Mouse (Mus musculus) cerebellum, postnatal 4 days (tissue): ENCODE data around the gene Lamtor3.
"Not testable (repeated sequence)": the region's sequence is repeated elsewhere in the genome, so short reads cannot be mapped to it uniquely, and the experiment has no call there.

Experiments
- DNase-seq, 2 experiments: peaks; one replicate each; pipeline ENCODE4 v3.0.0; 2022; ENCODE audit warnings: low spot score in 2 of 2, mixed read lengths in 1 of 2

Lamtor3 gene

GRCm38 (mm10) chr3:137918172-137918931 lies at the start of gene Lamtor3:
TSS of gene Lamtor3 (plus strand) at chr3:137918506.
- peak; percentile 86 to 94 for DNase-seq

DNA sequence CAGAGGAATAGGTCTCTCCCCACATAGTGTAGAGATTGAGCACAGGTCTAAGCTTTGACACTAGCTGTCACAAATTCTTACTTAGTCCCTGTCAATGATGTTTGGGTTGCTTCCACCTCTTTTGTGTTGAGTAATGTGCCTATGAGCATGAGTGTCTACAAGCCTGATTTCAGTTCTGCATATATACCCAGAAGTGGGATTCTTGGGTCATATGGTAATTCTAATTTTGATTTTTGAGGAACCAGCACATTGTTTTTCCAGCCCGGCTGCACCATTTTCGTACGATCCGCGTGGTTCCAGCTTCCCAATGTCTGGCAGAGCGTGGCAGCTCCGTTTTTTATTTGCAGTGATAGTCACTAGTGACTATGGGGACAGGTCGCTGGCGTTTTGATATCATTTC lies 48.9 kb upstream of the Lamtor3 start:
- DNase-seq: no peak

GRCm38 (mm10) chr3:137879313-137879712 lies 39.0 kb upstream of the Lamtor3 start:
- DNase-seq: no peak

DNA sequence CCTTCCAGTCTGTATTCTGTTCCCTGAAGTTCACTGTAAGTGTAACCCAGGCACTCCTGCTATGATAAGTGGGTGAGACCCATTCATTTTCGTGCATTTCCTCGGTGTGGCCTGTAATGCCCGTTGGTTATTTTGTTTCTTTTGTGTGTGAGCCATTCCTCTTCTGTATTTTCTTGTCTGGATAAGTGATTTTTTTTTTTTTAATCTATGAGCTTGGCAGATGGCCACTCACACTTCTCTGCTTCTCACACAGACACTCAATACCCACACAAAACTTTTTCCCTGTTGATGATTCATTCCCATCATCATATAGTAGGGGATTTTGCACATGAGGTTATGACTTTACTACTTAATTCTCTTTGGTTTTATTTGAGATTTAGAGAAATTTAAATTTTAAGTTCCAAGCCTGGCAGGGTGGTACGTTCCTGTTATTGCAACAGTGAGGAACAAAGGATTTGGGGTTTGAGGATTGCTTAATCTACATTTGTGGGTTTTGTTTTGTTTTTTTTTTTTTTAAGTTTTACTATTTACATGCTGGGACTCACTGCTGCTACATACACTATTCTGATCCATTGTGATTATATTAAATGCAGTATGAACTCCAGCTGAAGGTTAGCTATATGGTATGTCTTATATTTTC lies 38.1 kb upstream of the Lamtor3 start:
- DNase-seq: no peak

- no peak for DNase-seq
Measured at GRCm38 (mm10) chr3:137881093-137881492, 37.2 kb upstream of the Lamtor3 start.

GRCm38 (mm10) chr3:137887961-137888360 lies 30.3 kb upstream of the Lamtor3 start:
- DNase-seq: no peak

DNA sequence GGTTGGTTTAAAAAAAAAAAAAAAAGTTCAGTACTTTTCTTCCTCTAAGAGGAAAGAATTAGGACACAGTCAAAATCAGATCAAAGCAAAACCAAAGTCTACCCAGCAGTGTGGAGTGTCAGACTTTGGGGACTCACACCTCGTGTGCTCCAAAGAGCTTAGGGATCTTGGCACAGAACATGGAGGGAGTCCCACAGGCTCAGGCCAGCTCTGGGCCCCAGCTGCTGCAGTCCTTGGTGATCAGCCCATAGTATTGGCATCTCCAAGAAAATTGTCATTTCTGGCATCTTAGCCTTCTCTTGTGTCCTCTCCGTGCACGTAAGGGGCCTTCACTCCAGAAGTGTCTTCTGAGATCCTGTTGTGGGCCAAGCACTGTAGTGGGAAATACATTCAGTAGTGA lies 27.2 kb upstream of the Lamtor3 start:
- no peak for DNase-seq

DNA sequence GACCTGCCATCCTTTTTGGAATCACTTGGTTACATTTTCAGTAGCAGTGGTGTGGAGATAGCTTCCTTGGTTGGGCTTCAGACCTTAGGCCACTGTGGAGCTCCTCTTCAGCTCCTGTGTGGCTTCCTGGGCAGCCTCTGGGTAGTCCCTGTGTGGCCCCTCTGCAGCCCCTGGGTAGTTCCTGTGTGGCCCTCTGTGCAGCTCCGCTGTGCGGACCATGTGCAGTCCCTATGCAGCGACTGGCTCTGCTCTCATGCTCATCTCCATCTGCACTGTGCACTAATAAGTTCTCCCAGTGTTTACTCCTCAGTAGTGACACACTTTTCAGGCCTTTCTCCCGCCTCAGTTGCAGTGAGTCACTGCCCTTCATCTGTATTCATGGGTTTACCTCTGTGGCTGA lies 26.2 kb upstream of the Lamtor3 start:
- DNase-seq: no peak

GRCm38 (mm10) chr3:137893789-137894188 lies 24.5 kb upstream of the Lamtor3 start:
- no peak for DNase-seq

- DNase-seq: no peak
Measured at GRCm38 (mm10) chr3:137895196-137895595, 23.1 kb upstream of the Lamtor3 start.

GRCm38 (mm10) chr3:137896386-137896785 lies 21.9 kb upstream of the Lamtor3 start:
- DNase-seq: no peak

- no peak for DNase-seq
Measured at GRCm38 (mm10) chr3:137896867-137897266, 21.4 kb upstream of the Lamtor3 start.

DNA sequence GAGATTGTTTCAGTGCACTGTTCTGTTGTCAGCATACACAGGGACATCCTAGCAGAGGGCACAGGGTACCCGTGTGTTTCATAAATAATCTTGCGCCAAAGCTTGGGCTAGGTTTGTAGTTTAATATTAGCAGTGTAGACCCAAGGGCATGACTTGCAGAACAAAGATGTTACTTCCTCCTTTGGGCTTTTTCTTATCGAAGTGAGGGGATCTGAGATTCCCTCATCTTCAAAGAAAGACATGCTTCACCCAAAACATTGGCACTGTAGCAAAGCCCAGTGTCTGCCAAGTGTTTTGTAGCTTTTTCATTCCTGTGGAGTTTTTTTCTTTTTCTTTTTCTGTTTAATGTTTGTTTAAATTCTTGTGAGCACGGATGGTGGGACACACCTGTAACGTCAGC lies 20.6 kb upstream of the Lamtor3 start:
- no peak for DNase-seq

DNA sequence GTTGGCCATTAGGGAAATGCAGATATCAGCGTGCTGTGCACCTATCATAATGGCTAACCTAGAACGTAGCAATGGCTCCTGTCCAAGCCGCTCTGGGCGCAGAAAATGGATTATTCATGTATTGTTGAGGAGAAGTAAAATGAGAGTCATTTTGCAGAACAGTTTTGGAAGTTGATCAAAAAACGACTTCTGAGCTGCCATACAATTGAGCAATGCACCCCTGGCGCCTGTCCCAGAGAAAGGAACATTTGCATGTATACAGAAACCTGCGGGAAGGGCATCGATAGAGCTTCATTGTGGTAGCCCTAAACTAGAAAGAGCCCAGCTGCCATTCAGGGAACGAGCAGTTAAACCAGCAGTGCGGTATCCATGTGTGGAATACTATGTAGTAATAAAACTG lies 18.2 kb upstream of the Lamtor3 start:
- no peak for DNase-seq

GRCm38 (mm10) chr3:137913093-137913492 lies 5.2 kb upstream of the Lamtor3 start:
- no peak for DNase-seq

DNA sequence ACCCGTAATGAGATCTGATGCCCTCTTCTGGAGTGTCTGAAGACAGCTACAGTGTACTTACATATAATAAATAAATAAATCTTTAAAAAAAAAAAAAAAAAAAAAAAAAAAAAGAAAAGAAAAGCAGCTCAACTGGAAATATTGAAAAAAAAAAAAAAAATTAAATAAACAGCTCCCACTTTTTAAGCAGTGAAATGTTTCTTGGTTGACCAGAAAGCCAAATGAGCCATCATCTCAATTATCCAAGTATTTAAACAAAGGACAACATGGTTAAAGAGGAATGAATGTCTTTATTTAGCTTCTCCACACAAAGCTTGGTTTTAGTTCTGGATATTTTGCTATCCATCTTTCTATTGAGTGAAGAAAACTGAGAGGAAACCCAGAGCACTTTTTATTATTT lies 3.7 kb upstream of the Lamtor3 start:
- not testable (repeated sequence) for DNase-seq

DNA sequence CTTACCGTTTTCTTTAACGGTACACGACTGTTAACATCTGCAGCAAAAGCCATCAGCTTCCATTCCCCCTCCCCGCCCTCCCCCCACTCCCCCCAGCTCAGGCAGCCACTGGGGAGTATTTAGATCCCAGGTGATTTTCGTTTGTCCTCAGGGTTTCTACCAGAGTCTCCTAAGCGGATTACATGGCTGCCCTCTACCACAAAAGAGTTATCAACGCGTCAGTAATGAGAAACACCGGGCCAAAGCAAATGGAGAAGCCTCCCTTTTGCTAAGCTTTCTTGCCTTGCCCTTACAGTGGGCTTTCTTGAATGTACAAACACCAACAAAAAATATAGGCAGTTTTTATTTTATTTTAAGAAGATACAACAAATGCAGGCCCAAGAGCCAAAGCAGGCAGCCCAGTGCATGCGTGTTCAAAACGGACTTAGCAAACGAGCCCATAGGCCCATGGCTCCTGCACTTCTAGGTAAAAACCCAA lies 573 bp upstream of the Lamtor3 start:
- DNase-seq: no peak

- no peak for DNase-seq
Measured at GRCm38 (mm10) chr3:137918932-137919311, 616 bp downstream of the Lamtor3 start.

DNA sequence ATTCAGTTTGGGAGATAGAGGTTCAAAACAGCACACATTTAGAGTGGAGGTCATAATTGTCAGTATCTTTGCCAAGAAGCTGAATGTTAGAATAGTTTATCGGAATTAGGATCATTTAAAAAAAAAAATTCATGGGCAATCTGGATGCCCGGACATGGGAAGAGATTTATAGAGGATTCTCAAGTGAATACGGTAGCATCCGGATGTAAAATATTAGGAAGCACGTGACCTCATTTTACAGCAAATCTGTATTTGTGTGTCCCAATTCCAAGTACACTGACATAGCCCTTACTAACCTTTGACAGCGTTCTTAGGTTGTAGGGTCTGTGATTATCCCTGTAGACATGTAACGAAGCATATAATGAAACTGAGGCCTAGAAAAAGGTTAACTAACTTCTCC lies 1.1 kb downstream of the Lamtor3 start:
- no peak for DNase-seq

DNA sequence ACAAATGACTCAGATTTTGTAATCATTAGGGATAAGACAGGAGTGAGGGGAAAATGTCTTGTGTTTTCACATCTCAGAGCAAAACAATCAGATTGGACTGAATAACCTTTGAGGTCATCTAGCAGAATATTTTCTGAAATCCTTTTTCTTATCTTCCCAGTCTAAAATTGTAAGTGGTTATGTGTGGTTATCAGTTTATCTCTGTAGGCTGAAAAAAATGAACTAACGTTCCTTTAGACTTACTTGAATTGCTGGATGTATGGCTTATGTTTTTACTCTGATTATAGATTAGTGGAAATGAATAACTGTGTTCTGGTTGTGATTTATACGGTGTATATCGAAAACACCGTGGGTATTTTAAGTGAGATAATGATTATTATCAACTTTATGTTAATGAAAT lies 2.3 kb downstream of the Lamtor3 start:
- no peak for DNase-seq

GRCm38 (mm10) chr3:137927010-137927409 lies 8.7 kb downstream of the Lamtor3 start:
- no peak for DNase-seq

DNA sequence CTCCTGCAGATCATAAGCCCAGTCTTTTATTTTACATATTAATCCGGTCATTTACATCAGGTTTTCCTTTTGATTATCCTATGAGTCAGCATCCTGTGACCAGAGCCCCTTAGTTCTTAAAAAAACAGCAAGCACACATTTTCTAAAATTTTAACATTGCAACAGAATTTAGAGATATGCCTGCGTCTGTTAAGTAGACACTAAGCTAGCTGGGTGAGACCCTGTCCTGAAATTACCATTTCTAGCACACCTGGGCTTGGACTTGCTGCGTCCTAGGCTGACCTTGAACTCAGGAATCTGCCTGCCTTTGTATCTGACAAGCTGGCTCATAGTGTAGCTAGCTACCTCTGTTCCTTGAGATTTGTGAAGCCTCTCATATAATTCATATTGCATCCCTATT lies 11.6 kb downstream of the Lamtor3 start:
- DNase-seq: no peak

DNA sequence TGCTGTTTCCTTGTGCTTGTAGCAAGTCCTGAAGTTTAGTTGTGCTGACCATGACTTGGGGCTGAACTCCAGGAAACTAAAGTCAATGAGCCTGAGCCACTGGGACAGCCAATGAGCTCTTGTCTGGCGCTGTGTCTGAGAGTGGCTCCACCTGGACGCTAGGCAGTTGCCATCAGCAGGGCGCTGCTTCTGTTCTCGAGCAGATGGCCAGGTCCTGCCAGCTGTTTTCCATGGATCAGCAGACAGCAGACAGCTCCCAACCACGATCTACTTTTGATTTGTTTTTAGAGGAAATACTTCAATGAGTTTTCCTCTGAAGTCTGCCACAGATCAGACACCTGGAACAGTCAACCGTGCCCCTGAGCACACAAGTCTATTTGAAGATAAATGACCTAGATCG lies 14.4 kb downstream of the Lamtor3 start:
- DNase-seq: no peak
